ENCODE assay signal across 16 mouse cellular contexts in the genomic region with DNA sequence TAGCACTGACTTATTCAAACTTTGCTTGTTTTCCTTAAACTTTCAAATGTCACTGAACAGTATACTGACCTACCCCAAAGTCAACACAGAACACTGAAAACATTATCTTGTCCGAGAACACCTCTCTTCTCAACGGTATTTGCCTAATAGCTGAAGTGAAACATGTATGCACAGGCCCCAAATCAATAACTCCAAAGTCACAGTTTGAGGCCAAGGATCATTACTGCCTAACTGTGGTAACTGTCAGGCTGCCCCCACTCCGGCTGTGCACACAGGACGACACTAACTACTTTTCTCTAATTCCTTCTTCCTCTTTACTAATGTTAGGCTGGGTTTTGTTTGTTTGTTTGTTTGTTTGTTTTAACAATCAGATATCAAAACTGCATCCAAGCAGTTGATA.
A peak's percentile ranks its signal among the peaks of the same experiment; 100 is the strongest.
DNase-seq lines count a peak whose midpoint lies in the region; ATAC-seq and TF ChIP-seq lines count a peak whose summit lies in the region.
"Had no signal": no experiment of that assay in that cellular context is flagged by ENCODE, and none has a peak within 500 bp of the region (broad histone marks: within the 10 kb centered on the region; RNA-seq: fewer than 3 reads in every experiment).

No protein-coding gene starts in this region.

- no peaks in the 10 kb centered on the region for H3K27me3 ChIP-seq in heart, embryonic 15.5 days
- no peaks in the 10 kb centered on the region for H3K27me3 ChIP-seq in limb, embryonic 15.5 days
- no peaks in the 10 kb centered on the region for H3K27me3 ChIP-seq in liver, embryonic 15.5 days
- H3K27me3 ChIP-seq in kidney, embryonic 14.5 days (ENCODE audit: control insufficient read depth, insufficient read depth, low read length), result no peaks in the 10 kb centered on the region
- H3K27me3 ChIP-seq: kidney, embryonic 15.5 days; midbrain, embryonic 15.5 days had no signal

- H3K9me3 ChIP-seq in heart, embryonic 15.5 days (replicated peaks), result no peaks in the 10 kb centered on the region
- H3K9me3 ChIP-seq in limb, embryonic 15.5 days, result no peaks in the 10 kb centered on the region
- H3K9me3 ChIP-seq in liver, embryonic 15.5 days (replicated peaks), result no peaks in the 10 kb centered on the region
- no peaks in the 10 kb centered on the region for H3K9me3 ChIP-seq in kidney, embryonic 14.5 days (ENCODE audit: control insufficient read depth, low read length)
- H3K9me3 ChIP-seq: hindbrain, embryonic 10.5 days; kidney, embryonic 15.5 days; midbrain, embryonic 15.5 days had no signal

- H3K9ac ChIP-seq in heart, embryonic 15.5 days, result no peak overlapping the region
- no peak overlapping the region for H3K9ac ChIP-seq in limb, embryonic 15.5 days
- no peak overlapping the region for H3K9ac ChIP-seq in liver, embryonic 15.5 days
- H3K9ac ChIP-seq in kidney, embryonic 14.5 days (ENCODE audit: low read depth, low read length), result no peak overlapping the region
- H3K9ac ChIP-seq: kidney, embryonic 15.5 days; midbrain, embryonic 15.5 days had no signal

- no peaks in the 10 kb centered on the region for H3K36me3 ChIP-seq in heart, embryonic 15.5 days
- no peaks in the 10 kb centered on the region for H3K36me3 ChIP-seq in limb, embryonic 15.5 days
- H3K36me3 ChIP-seq in liver, embryonic 15.5 days (replicated peaks), result no peaks in the 10 kb centered on the region
- H3K36me3 ChIP-seq in kidney, embryonic 14.5 days (ENCODE audit: control insufficient read depth, insufficient read depth, low read length), result no peaks in the 10 kb centered on the region
- H3K36me3 ChIP-seq: hindbrain, embryonic 10.5 days; kidney, embryonic 15.5 days; midbrain, embryonic 15.5 days had no signal

- no peak for TF ChIP-seq CTCF in layer of hippocampus, adult 2 months (conservative IDR thresholded peaks at IDR 0.05)

- H3K4me2 ChIP-seq in heart, embryonic 15.5 days, result no peak overlapping the region
- H3K4me2 ChIP-seq in limb, embryonic 15.5 days, result no peak overlapping the region
- H3K4me2 ChIP-seq in liver, embryonic 15.5 days, result no peak overlapping the region
- no peak overlapping the region for H3K4me2 ChIP-seq in kidney, embryonic 14.5 days (replicated peaks; ENCODE audit: low read depth, low read length)
- H3K4me2 ChIP-seq: kidney, embryonic 15.5 days; midbrain, embryonic 15.5 days had no signal

- intact Hi-C loops in left cerebral cortex, postnatal 25 days (cut with DNase I), result no loop called here

- WGBS in heart, embryonic 15.5 days, result 82% methylated on average over 4 of the region's 4 CpGs
- WGBS in limb, embryonic 15.5 days, result 62% methylated on average over 4 of the region's 4 CpGs
- WGBS in liver, embryonic 15.5 days (ENCODE audit: insufficient replicate concordance), result 60% methylated on average over 4 of the region's 4 CpGs
- WGBS in kidney, embryonic 14.5 days, result 79% methylated on average over 4 of the region's 4 CpGs

- DNase-seq in heart, adult 11 months, result no peak
- DNase-seq in layer of hippocampus, adult 2 months (ENCODE audit: low spot score in 2 of 2), result no peak
- no peak for DNase-seq in layer of hippocampus, adult 18-20 months (ENCODE audit: low spot score in 2 of 2)
- no peak for DNase-seq in left cerebral cortex, postnatal 25 days (ENCODE audit: low spot score in 2 of 2)
- DNase-seq: adrenal gland, postnatal 25 days; embryo, embryonic 11 days; thymus, postnatal 36 days had no signal

- H3K4me1 ChIP-seq in heart, embryonic 15.5 days (replicated peaks), result peaks cover 70% of the 10 kb centered on the region
- H3K4me1 ChIP-seq in limb, embryonic 15.5 days, result peaks cover 30% of the 10 kb centered on the region
- peaks cover 21% of the 10 kb centered on the region for H3K4me1 ChIP-seq in liver, embryonic 15.5 days (replicated peaks)
- H3K4me1 ChIP-seq in kidney, embryonic 14.5 days (ENCODE audit: control insufficient read depth, insufficient read depth, low read length), result peaks cover 23% of the 10 kb centered on the region; the same call in 1 of the 2 replicates

- peak overlapping the region; percentile 15; the same call in 1 of the 2 replicates for H3K27ac ChIP-seq in heart, embryonic 15.5 days
- peak overlapping the region; percentile 11; the same call in 1 of the 2 replicates for H3K27ac ChIP-seq in layer of hippocampus, adult 2 months
- peak overlapping the region; percentile 54 for H3K27ac ChIP-seq in limb, embryonic 15.5 days
- peak overlapping the region; percentile 77 for H3K27ac ChIP-seq in liver, embryonic 15.5 days (replicated peaks)
- no peak overlapping the region for H3K27ac ChIP-seq in kidney, embryonic 14.5 days (ENCODE audit: low read depth, low read length)
- H3K27ac ChIP-seq: left cerebral cortex, adult 2 months had no signal

- no peak for ATAC-seq in heart, embryonic 15.5 days (replicated peaks; ENCODE audit: insufficient number of reproducible peaks, insufficient read depth, low FRiP score, low read depth)
- ATAC-seq in limb, embryonic 15.5 days (ENCODE audit: insufficient number of reproducible peaks, low FRiP score, low TSS enrichment, low read depth), result peak; percentile 63; the same call in 1 of the 2 replicates
- peak; percentile 56 for ATAC-seq in liver, embryonic 15.5 days (ENCODE audit: insufficient read depth)
- ATAC-seq in kidney, embryonic 14.5 days (ENCODE audit: low FRiP score, low TSS enrichment), result no peak
- ATAC-seq: CD4-positive, CD25-positive, alpha-beta regulatory T cell, adult 4 months; midbrain, embryonic 15.5 days had no signal

- H3K4me3 ChIP-seq in heart, embryonic 15.5 days, result no peak overlapping the region
- H3K4me3 ChIP-seq in layer of hippocampus, adult 2 months, result no peak overlapping the region
- no peak overlapping the region for H3K4me3 ChIP-seq in limb, embryonic 15.5 days
- H3K4me3 ChIP-seq in liver, embryonic 15.5 days (replicated peaks), result no peak overlapping the region
- H3K4me3 ChIP-seq in kidney, embryonic 14.5 days (ENCODE audit: low read length), result no peak overlapping the region
- H3K4me3 ChIP-seq: hindbrain, embryonic 10.5 days; kidney, embryonic 15.5 days; left cerebral cortex, adult 2 months; midbrain, embryonic 15.5 days had no signal

Comparison
In these comparisons a context has a peak if more than half of its experiments do, and no peak if none do; other contexts are left out.
1. ATAC-seq: peak in limb, embryonic 15.5 days (single experiment) and liver, embryonic 15.5 days (single experiment); none in heart, embryonic 15.5 days (single experiment) and kidney, embryonic 14.5 days (single experiment).